Mouse (Mus musculus) hindbrain, embryonic 15.5 days (tissue): Measurements from ENCODE around the gene Apbb1ip. TPM values are rescaled to one million over a fixed set of nuclear protein-coding genes. Genes with fewer than 3 reads are reported as not detected.

Experiments used
- ATAC-seq: fragments of 200-750 bp; cut with Nextera tagmentation; 2 replicates; pipeline ENCODE4 v1.8.0; 2017; ENCODE audit warnings: low read depth, moderate number of reproducible peaks, moderate TSS enrichment; ENCODE audit not compliant: low FRiP score
- H3K27ac ChIP-seq: fragments of 300-500 bp; sonication (generic); replicated peaks from 2 replicates; pipeline ENCODE4 v1.5.1; 2015; ENCODE audit warnings: mild to moderate bottlenecking, inconsistent platforms
- H3K27me3 ChIP-seq: fragments of 300-500 bp; sonication (generic); 2 replicates; pipeline ENCODE4 v1.6.1; 2015; ENCODE audit warnings: control low read depth, inconsistent platforms
- H3K36me3 ChIP-seq: fragments of 300-500 bp; sonication (generic); 2 replicates; pipeline ENCODE4 v1.6.1; 2015; ENCODE audit warnings: control low read depth, inconsistent platforms
- H3K4me1 ChIP-seq: fragments of 300-500 bp; sonication (generic); replicated peaks from 2 replicates; pipeline ENCODE4 v1.6.1; 2015; ENCODE audit warnings: control low read depth, inconsistent platforms
- H3K4me2 ChIP-seq: fragments of 300-500 bp; sonication (generic); 2 replicates; pipeline ENCODE4 v1.6.1; 2015; ENCODE audit warnings: moderate library complexity, mild to moderate bottlenecking, inconsistent platforms
- H3K4me3 ChIP-seq: fragments of 300-500 bp; sonication (generic); 2 replicates; pipeline ENCODE4 v1.5.1; 2015; ENCODE audit warnings: mild to moderate bottlenecking, inconsistent platforms
- H3K9ac ChIP-seq: fragments of 300-500 bp; sonication (generic); 2 replicates; pipeline ENCODE4 v1.6.1; 2015; ENCODE audit warnings: inconsistent platforms
- H3K9me3 ChIP-seq: fragments of 300-500 bp; sonication (generic); 2 replicates; pipeline ENCODE4 v1.6.1; 2016; ENCODE audit warnings: control low read depth, inconsistent platforms
- WGBS: fragments of 180-500 bp; shearing (Covaris S2); methylation state at CpG from one replicate; pipeline ENCODE4 v1.1.7; 2015; 5-methylcytosine and 5-hydroxymethylcytosine counted together
- polyA plus RNA-seq: library from polyadenylated mRNA; unstranded; fragments of >200 nt; fragmentation: Nextera tagmentation; extraction: Ambion mirVana; gene quantifications from 2 replicates; pipeline ENCODE4 v1.2.1, GENCODE M21; 2015

Apbb1ip gene
- polyA plus RNA-seq, 1 experiment from 2014 or later = 1.1 TPM

GRCm38 (mm10) chr2:22903947-22904346 is 130.1 kb downstream of the Apbb1ip start:
- no peaks in the 10 kb centered on the region for H3K27me3 ChIP-seq
- 92% methylated on average over 3 of the region's 3 CpGs for WGBS
- H3K9me3 ChIP-seq = no peaks in the 10 kb centered on the region
- H3K4me2 ChIP-seq = no peak overlapping the region
- no peak overlapping the region for H3K27ac ChIP-seq
- no peak overlapping the region for H3K9ac ChIP-seq
- peaks cover 45% of the 10 kb centered on the region for H3K36me3 ChIP-seq
- no peak overlapping the region for H3K4me3 ChIP-seq
- no peaks in the 10 kb centered on the region for H3K4me1 ChIP-seq
- no peak for ATAC-seq

GRCm38 (mm10) chr2:22914421-22914820 is 140.5 kb downstream of the Apbb1ip start:
- Histone ChIP-seq H3K4me1 (no peaks in the 10 kb centered on the region), H3K27ac (no peak overlapping the region), H3K4me3 (no peak overlapping the region), H3K9ac (no peak overlapping the region), H3K9me3 (no peaks in the 10 kb centered on the region), H3K4me2 (no peak overlapping the region), H3K27me3 (no peaks in the 10 kb centered on the region), H3K36me3 (peaks cover 58% of the 10 kb centered on the region)
- 90% methylated on average over 3 of the region's 3 CpGs for WGBS
- no peak for ATAC-seq

GRCm38 (mm10) chr2:22918651-22919050 is 144.8 kb downstream of the Apbb1ip start:
- no peaks in the 10 kb centered on the region for H3K27me3 ChIP-seq
- WGBS = 93% methylated on average over 2 of the region's 2 CpGs
- H3K27ac ChIP-seq = no peak overlapping the region
- no peaks in the 10 kb centered on the region for H3K9me3 ChIP-seq
- H3K4me1 ChIP-seq = no peaks in the 10 kb centered on the region
- no peak overlapping the region for H3K4me3 ChIP-seq
- no peak for ATAC-seq
- no peak overlapping the region for H3K9ac ChIP-seq
- H3K36me3 ChIP-seq = peaks cover 56% of the 10 kb centered on the region
- no peak overlapping the region for H3K4me2 ChIP-seq

Other genes with a start within 250 kb of the Apbb1ip start
- gene Gad2, start 151.9 kb upstream of the Apbb1ip start, polyA plus RNA-seq = 40.7 and 41.7 TPM in 2 replicates
- 23.1 and 25.1 TPM in 2 replicates for gene Pdss1, start 121.4 kb downstream of the Apbb1ip start, polyA plus RNA-seq